Mouse (Mus musculus): ENCODE data around the gene Asah2.

DNA sequence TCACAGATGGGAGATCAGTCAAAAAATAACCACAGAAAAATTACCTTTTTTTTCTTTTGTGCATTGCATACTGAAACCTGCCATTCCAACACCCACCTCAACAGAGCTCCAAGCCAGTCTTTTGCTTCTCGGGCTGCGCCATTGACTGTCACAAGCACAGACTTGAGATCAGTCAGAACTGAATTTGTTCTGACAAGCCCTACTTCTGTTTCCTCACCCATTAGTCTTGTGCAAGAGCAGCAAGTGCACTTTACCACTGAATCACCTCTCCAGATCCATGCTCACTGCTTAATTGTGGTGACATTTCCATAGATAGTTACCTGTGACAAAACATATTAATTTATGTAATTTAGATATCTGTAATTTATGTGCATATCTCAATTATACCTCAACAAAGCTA is 147.6 kb downstream of the Asah2 start:
- TF ChIP-seq CTCF (IDR thresholded peaks at IDR 0.05; ENCODE audit: low read depth) (no peak), EP300 (IDR thresholded peaks at IDR 0.05; ENCODE audit: low read depth) (no peak)

Measured in heart, postnatal 0 days (tissue).